Mouse (Mus musculus) neural tube, embryonic 14.5 days (tissue): ENCODE results near the gene Hpf1. TPM values are rescaled to one million over a fixed set of nuclear protein-coding genes. Genes with fewer than 3 reads are reported as not detected.

Experiments used
- ATAC-seq: fragments of 200-750 bp; cut with Nextera tagmentation; 2 replicates; pipeline ENCODE4 v1.8.0; 2017; ENCODE audit warnings: low read depth, mild to moderate bottlenecking, moderate TSS enrichment, moderate library complexity
- H3K27ac ChIP-seq: fragments of 300-500 bp; sonication (generic); 2 replicates; pipeline ENCODE4 v1.5.1; 2014; ENCODE audit warnings: low read depth, mild to moderate bottlenecking, control low read depth, low read length, moderate library complexity, mixed read lengths
- H3K27me3 ChIP-seq: fragments of 300-500 bp; sonication (generic); 2 replicates; pipeline ENCODE4 v1.6.1; 2014; ENCODE audit warnings: low read length; ENCODE audit not compliant: control insufficient read depth, insufficient read depth
- H3K36me3 ChIP-seq: fragments of 300-500 bp; sonication (generic); 2 replicates; pipeline ENCODE4 v1.6.1; 2014; ENCODE audit warnings: low read length, mixed read lengths; ENCODE audit not compliant: control insufficient read depth, insufficient read depth
- H3K4me1 ChIP-seq: fragments of 300-500 bp; sonication (generic); 2 replicates; pipeline ENCODE4 v1.6.1; 2014; ENCODE audit warnings: low read length; ENCODE audit not compliant: control insufficient read depth, insufficient read depth
- H3K4me2 ChIP-seq: fragments of 300-500 bp; sonication (generic); 2 replicates; pipeline ENCODE4 v1.6.1; 2014; ENCODE audit warnings: mild to moderate bottlenecking, low read depth, low read length, control low read depth
- H3K4me3 ChIP-seq: fragments of 300-500 bp; sonication (generic); 2 replicates; pipeline ENCODE4 v1.5.1; 2014; ENCODE audit warnings: low read depth, low read length, control low read depth, mixed read lengths
- H3K9ac ChIP-seq: fragments of 300-500 bp; sonication (generic); replicated peaks from 2 replicates; pipeline ENCODE4 v1.6.1; 2014; ENCODE audit warnings: low read depth, mild to moderate bottlenecking, control low read depth, low read length, mixed read lengths
- H3K9me3 ChIP-seq: fragments of 300-500 bp; sonication (generic); 2 replicates; pipeline ENCODE4 v1.6.1; 2016; ENCODE audit warnings: low read length; ENCODE audit not compliant: control insufficient read depth
- WGBS: fragments of 180-500 bp; shearing (Covaris S2); extraction: QIAGEN DNeasy Blood & Tissue Kit; methylation state at CpG from one replicate; pipeline ENCODE4 v1.1.7; 2014; 5-methylcytosine and 5-hydroxymethylcytosine counted together
- polyA plus RNA-seq: library from polyadenylated mRNA; unstranded; fragments of >200 nt; fragmentation: Nextera tagmentation; extraction: Ambion mirVana; gene quantifications from 2 replicates; pipeline ENCODE4 v1.2.1, GENCODE M21; 2014

Gene Hpf1
- polyA plus RNA-seq, 1 experiment from 2014 or later, result 95.2 TPM

DNA sequence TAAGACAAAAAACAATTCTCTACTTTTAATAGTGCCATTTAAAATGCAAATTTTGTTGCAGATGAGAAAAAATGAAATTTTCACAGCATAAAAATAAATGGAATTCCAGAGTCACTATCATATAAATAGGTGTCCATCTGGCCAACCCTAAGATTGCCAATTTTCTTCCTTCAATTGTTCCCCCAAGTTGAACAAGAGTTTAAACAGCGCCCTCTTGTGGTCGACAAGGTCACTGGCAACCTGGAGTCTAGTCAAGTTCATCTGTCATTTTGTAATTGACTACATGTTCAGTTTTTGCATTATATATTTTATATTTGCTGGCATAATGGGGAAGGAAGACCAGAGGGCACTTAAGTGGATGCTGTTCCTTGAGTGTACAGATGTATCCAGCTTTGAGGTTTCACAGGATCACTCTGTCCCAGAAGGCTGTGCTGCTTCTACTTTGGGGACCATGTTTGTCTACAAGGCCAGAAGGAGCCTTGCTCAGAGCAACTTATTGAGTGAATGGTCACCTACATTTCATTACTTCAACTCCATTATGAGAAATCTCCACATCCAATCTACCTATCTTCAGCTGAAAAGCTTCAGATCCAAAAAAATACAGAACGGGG lies 24.6 kb upstream of the Hpf1 start:
- Histone ChIP-seq H3K27me3 (no peaks in the 10 kb centered on the region), H3K4me1 (no peaks in the 10 kb centered on the region), H3K4me3 (no peak overlapping the region), H3K36me3 (no peaks in the 10 kb centered on the region), H3K27ac (no peak overlapping the region), H3K9me3 (no peaks in the 10 kb centered on the region), H3K4me2 (no peak overlapping the region), H3K9ac (no peak overlapping the region)
- WGBS, result 33% methylated on average over 3 of the region's 3 CpGs
- peak; percentile 50; the same call in 1 of the 2 replicates for ATAC-seq

DNA sequence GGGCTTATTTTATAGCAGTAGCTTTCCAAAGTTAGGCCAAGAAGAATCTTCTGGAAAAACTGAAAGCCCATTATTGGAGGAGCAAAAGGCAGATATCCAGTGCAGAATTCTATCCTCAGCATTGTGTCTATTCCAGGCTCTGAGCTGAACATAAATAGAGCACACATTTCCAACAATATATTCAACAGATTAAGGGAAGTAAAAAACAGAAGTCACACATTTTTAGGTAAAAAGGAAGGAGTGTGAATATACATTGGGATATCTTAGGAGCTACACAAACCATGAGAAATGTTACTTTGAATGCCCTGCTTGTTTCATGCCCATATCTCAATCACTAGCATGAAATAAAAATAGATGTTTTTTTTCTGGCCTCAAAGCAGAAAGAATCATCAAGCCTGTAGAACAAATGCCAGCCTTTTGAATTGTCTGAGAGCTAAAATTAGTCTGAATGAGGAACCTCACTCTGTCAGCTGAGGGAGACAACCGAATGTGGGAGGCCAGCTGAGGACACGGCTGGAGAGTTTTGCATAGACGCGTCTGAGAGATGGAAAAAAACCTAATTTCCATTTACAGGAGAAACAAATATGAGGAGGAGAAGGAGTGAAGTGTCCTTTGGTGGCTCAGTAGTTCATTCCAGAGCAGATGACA lies 22.6 kb upstream of the Hpf1 start:
- Histone ChIP-seq H3K27ac (no peak overlapping the region), H3K36me3 (no peaks in the 10 kb centered on the region), H3K4me2 (no peak overlapping the region), H3K9me3 (no peaks in the 10 kb centered on the region), H3K4me3 (no peak overlapping the region), H3K4me1 (no peaks in the 10 kb centered on the region), H3K9ac (no peak overlapping the region), H3K27me3 (no peaks in the 10 kb centered on the region)
- ATAC-seq, result no peak
- WGBS, result 76% methylated on average over 4 of the region's 4 CpGs

DNA sequence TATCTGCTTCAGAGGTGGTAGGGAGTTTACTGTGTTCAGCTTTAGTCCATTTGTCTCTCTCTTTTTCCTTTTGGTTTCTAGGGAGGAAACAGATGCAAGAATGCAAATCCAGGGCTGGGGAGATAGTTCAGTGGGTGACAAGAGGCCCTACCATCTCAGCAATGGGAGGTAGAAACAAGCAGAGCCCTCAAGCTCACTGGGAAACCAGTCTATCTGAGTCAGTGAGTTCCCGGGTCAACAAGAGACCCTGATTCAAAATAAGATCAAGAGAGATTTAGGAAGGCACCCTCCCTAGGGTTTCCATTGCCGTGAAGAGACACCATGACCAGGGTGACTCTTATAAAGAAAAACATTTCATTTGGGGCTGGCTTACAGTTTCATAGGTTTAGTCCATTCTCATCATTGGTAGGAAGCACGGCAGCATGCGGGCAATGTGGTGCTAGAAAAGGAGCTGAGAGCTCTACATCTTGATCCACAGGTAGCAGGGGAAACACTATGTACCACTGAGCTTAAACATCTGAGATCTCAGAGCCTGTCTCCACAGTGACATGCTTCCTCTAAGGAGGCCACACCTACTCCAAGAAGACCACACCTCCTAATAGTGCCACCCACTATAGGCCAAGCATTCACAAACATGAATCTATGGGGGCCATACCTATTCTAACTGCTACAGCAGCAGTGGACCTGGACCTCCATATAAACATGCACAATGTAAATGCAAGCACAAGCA lies 21.8 kb upstream of the Hpf1 start:
- H3K27me3 ChIP-seq, result no peaks in the 10 kb centered on the region
- H3K4me3 ChIP-seq, result no peak overlapping the region
- no peaks in the 10 kb centered on the region for H3K9me3 ChIP-seq
- no peak overlapping the region for H3K4me2 ChIP-seq
- no peak overlapping the region for H3K9ac ChIP-seq
- no peak for ATAC-seq
- no peak overlapping the region for H3K27ac ChIP-seq
- WGBS, result 91% methylated on average over 4 of the region's 4 CpGs
- H3K4me1 ChIP-seq, result no peaks in the 10 kb centered on the region
- no peaks in the 10 kb centered on the region for H3K36me3 ChIP-seq

DNA sequence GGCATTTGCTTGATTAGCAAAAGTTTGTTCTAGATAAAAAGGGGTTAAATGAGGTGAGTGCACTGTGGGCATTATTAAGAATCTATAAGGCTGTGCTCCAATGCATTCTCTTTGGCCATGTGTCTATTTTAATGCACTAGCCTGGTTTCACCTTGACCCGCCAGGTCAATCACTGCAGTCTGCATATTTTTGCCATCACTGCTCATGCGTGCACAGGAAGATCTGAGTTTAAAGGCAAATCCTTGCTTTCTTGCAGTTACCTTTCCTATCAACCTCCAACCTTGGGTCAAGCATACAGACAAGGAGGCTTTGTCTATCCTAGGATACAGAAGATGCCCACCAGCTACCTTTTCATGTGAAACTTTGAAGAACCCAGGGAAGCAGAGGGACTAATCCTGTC lies 20.5 kb upstream of the Hpf1 start:
- no peaks in the 10 kb centered on the region for H3K27me3 ChIP-seq
- WGBS, result 92% methylated on average over 2 of the region's 2 CpGs
- H3K36me3 ChIP-seq, result no peaks in the 10 kb centered on the region
- H3K4me3 ChIP-seq, result no peak overlapping the region
- H3K9ac ChIP-seq, result no peak overlapping the region
- no peak overlapping the region for H3K27ac ChIP-seq
- no peaks in the 10 kb centered on the region for H3K9me3 ChIP-seq
- no peak for ATAC-seq
- no peaks in the 10 kb centered on the region for H3K4me1 ChIP-seq
- H3K4me2 ChIP-seq, result no peak overlapping the region

DNA sequence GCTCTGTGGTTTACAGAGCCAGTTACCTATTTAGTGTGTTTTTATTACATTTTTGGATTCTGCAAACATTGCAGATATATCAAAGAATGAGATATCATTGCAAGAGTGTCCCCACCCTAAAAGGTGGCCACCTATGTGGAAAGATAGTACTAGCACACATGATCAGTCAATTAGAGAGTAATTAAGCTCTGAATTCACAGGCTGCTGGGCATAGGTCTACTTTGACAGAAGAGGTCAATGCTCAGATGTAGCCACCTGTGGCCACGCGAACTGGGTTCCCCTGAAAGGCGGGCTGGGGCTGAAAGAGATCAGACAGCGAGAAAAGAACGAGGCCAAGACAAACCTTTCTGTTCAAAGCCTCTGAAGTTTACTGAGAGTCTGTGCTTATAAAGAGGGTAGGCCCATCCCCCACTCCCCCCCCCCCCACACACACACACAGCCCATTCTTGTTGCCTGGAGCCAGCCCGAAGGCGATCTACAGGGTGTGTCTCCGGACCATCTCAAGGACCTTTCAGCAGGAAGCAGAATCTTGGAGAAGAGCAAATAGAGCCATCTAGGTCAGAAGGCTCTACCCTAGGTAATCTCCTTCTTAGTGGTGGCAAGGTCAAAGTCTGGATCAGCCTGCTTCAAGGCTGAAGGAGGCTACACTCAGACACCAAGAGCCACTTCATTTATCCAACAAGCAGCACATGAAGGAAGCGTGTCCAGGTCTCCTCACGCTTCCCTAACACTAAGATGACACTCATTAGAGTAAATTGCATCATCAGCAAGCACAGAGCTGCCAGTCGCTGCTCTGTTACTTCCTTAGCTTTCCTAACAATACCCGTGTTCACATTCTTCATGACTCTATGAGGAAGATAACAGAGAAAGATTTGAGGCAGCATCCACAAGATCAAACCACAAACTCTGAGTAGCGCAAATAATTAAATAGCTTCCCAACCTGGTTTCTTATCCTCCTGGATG lies 19.7 kb upstream of the Hpf1 start:
- H3K4me1 ChIP-seq, result no peaks in the 10 kb centered on the region
- 89% methylated on average over 13 of the region's 13 CpGs for whole genome bisulfite sequencing
- no peak overlapping the region for H3K27ac ChIP-seq
- no peak for ATAC-seq
- no peak overlapping the region for H3K4me3 ChIP-seq
- H3K4me2 ChIP-seq, result no peak overlapping the region
- no peak overlapping the region for H3K9ac ChIP-seq
- no peaks in the 10 kb centered on the region for H3K36me3 ChIP-seq
- no peaks in the 10 kb centered on the region for H3K9me3 ChIP-seq
- H3K27me3 ChIP-seq, result no peaks in the 10 kb centered on the region

DNA sequence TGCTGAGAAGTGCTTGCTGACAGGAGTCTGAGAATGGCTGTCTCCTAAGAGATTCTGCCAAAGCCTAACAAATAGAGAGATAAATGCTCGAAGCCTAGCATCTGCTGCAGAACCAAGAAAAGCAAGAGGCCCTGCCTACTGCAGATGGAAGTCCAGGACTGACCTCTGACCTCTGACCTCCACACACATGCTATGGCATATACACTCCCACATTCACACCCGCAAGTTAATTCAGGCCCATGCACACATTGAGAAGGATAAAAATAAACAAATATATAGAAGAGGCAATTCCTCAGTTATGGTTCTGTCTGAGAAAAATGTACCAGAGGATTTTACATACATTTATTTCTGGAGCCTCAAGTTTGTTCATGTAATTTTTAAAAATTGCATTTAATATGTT lies 11.6 kb upstream of the Hpf1 start:
- no peak for ATAC-seq
- Histone ChIP-seq H3K36me3 (no peaks in the 10 kb centered on the region), H3K4me3 (no peak overlapping the region), H3K9ac (no peak overlapping the region), H3K27ac (no peak overlapping the region), H3K4me1 (no peaks in the 10 kb centered on the region), H3K4me2 (no peak overlapping the region), H3K27me3 (no peaks in the 10 kb centered on the region), H3K9me3 (no peaks in the 10 kb centered on the region)
- 73% methylated on average over 2 of the region's 2 CpGs for WGBS

DNA sequence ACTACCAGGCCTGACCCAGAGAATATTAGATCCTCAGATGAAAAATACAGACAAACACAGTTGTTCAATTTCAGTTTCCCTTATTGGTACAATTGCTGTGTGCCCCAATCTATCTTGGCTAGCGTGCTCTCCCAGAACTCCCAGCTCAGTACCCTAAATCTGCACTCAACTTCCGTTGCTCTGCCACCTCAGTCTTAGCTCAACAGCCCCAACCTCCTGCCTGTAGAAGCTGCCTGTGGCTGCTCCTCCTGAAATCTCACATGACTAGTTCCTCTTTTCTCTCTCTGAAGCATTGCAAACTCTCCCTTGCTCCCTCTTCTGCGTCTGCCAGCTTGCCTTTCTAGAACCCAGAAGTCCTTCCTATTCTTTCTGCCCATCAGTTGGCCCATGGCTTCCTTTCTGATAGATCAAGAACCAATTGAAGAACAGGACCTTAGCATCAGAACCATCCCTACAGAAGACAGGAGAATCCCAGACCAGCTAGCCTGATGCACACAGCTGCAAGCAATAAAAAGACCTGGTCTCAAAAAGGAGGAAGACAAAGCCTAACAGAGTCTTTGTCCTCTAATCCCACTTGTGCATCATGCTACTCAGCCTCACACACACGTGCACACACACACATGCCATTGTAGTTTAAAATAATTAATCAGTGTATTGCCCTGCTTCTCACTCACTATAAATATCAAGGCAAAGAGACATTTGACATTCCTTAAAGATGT lies 6.6 kb upstream of the Hpf1 start:
- Histone ChIP-seq H3K9me3 (no peaks in the 10 kb centered on the region), H3K4me2 (no peak overlapping the region), H3K36me3 (no peaks in the 10 kb centered on the region), H3K4me1 (no peaks in the 10 kb centered on the region), H3K27me3 (no peaks in the 10 kb centered on the region), H3K9ac (no peak overlapping the region), H3K4me3 (no peak overlapping the region), H3K27ac (no peak overlapping the region)
- WGBS, result 65% methylated on average over 4 of the region's 4 CpGs
- ATAC-seq, result no peak

DNA sequence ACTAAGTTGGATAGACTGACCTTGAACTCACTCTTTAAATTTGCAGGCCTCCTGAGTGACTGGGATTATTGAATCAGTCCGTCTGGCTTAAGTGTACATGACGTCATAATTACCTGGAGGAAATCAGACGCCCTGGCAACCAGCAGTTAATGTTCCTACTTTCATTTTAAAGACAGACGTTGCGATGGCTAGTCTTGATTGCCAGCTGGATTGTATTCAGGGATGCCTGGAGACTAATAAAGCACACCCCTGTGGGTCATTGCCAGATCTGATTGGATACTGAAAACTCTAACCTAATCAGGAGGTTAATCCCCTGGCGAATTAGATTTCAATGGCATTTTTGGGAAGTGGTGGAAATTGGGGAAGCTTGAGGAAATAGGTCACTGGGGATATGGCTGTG lies 3.5 kb upstream of the Hpf1 start:
- no peak overlapping the region for H3K27ac ChIP-seq
- H3K9me3 ChIP-seq, result no peaks in the 10 kb centered on the region

More for the DNA sequence above, 3.5 kb upstream of the Hpf1 start:
- ATAC-seq, result no peak
- no peaks in the 10 kb centered on the region for H3K36me3 ChIP-seq
- no peak overlapping the region for H3K4me2 ChIP-seq
- WGBS, result 50% methylated on average over 6 of the region's 6 CpGs
- no peak overlapping the region for H3K4me3 ChIP-seq
- no peak overlapping the region for H3K9ac ChIP-seq
- H3K27me3 ChIP-seq, result no peaks in the 10 kb centered on the region
- peaks cover 11% of the 10 kb centered on the region; the same call in 1 of the 2 replicates for H3K4me1 ChIP-seq
